Mouse (Mus musculus) colon, adult 2 months (tissue): ENCODE data around the gene Vmn1r82. TPM values are rescaled to one million over a fixed set of nuclear protein-coding genes. Genes with fewer than 3 reads are reported as not detected.

Experiments used
- polyA plus RNA-seq: library from polyadenylated mRNA; depleted of rRNA; stranded (reverse); fragments of >200 nt; gene quantifications from 2 replicates; pipeline ENCODE4 v1.2.3, GENCODE M21; 2012; rRNA removed

Vmn1r82 gene
- not detected in 2 replicates for polyA plus RNA-seq

GRCm38 (mm10) chr7:12300130-12300529 is at the start of gene Vmn1r82:
Gene Vmn1r82, plus strand, starts transcription at chr7:12300430.

DNA sequence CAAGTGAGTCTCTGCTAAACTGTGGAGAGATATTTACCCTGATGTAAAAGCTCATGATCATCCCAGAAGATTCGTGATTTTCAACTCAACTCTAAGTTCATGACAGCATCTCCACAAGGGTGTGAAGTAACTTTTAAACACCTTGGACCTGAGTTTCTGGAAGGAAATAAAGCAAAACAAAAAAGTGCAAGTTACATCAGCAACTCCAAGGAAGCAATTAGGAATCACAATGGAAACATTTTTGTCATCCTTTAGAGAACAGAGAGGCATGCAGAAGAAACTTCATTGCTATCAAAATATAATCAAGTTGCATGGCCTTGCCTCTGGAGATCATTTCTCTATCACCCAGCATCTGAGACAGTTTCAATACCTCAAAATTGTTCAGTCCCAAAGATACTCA is 32.1 kb upstream of the Vmn1r82 start, which contains the start of gene Vmn1r81:
Vmn1r81 (minus strand) TSS at position 101 of the 400 bp plus-strand sequence.

DNA sequence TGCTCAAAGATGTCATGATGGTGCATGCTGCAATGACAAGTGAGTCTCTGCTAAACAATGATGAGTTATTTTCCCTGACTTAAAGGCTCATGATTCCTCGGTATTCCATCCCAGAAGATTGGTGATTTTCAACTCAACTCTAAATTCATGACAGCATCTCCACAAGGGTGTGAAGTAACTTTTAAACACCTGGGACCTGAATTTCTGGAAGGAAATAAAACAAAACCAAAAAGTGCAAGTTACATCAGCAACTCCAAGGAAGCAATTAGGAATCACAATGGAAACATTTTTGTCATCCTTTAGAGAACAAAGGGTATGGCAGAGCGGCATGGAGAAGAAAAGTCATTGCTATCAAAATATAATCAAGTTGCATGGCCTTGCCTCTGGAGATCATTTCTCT is 29.2 kb downstream of the Vmn1r82 start, which contains the start of gene Vmn1r83:
Vmn1r83 (minus strand) TSS at position 101 of the 400 bp plus-strand sequence.

Other genes with a start within 250 kb of the Vmn1r82 start
- not detected in 2 replicates for gene Vmn1r78, start 150.2 kb upstream of the Vmn1r82 start, polyA plus RNA-seq
- gene Vmn1r79, start 129.2 kb upstream of the Vmn1r82 start, polyA plus RNA-seq, result not detected in 2 replicates
- not detected in 2 replicates for gene Vmn1r80, start 111.1 kb upstream of the Vmn1r82 start, polyA plus RNA-seq
- gene Vmn1r81, start 32.2 kb upstream of the Vmn1r82 start, polyA plus RNA-seq, result not detected in 2 replicates
- not detected in 2 replicates for gene Vmn1r83, start 29.1 kb downstream of the Vmn1r82 start, polyA plus RNA-seq
- not detected in 2 replicates for gene Vmn1r84, start 68.8 kb downstream of the Vmn1r82 start, polyA plus RNA-seq
- gene Zfp551, start 122.3 kb downstream of the Vmn1r82 start, polyA plus RNA-seq, result 0.30 and 0.47 TPM in 2 replicates
- 2.7 and 3.1 TPM in 2 replicates for gene Zfp606, start 177.9 kb downstream of the Vmn1r82 start, polyA plus RNA-seq
- not detected in 2 replicates for gene 2900092C05Rik, start 212.1 kb downstream of the Vmn1r82 start, polyA plus RNA-seq